Mouse (Mus musculus) olfactory bulb, adult 2 months (tissue): ENCODE data around the gene Ubac2.

Experiments used
- CTCF ChIP-seq: fragments of 200-500 bp; IDR thresholded peaks from 2 replicates; pipeline ENCODE4 v1.5.1; 2012; ENCODE audit warnings: low read depth, mild to moderate bottlenecking, low read length, moderate library complexity; ENCODE audit not compliant: insufficient read depth
- POLR2A ChIP-seq: fragments of 200-500 bp; IDR thresholded peaks from 2 replicates; pipeline ENCODE4 v1.6.1; 2012; ENCODE audit warnings: mild to moderate bottlenecking, low read depth, low read length, moderate library complexity; ENCODE audit not compliant: insufficient read depth

DNA sequence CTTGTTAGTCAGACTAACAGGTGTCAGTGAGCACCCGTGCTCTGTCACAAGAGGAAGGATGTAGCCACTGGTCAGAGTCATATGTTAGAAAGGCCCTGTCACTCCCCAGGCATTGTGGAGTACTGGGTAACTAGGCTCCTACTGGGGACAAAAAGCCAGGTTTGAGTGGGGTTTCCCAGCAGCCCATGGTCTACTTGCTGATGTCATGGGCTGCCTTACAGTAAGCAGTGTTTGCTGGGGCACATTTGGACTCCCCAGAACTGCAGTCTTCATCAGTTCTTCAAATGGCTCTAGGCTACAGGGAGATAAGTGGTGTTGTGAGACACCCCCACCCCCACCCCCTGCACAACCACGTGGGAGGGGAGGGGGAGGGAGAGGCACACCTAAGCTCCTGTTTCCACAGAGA, 179.5 kb downstream of the Ubac2 start:
- TF ChIP-seq CTCF: no peak
- TF ChIP-seq POLR2A: no peak
